10 mouse cellular contexts compared by ENCODE assay signal in genomic region chr12:73052036-73052650, GRCm38 (mm10). TPM values are rescaled to one million over a fixed set of nuclear protein-coding genes. Genes with fewer than 3 reads are reported as not detected.
DNase-seq lines count a peak whose midpoint lies in the region; ATAC-seq and TF ChIP-seq lines count a peak whose summit lies in the region.
"Had no signal": no experiment of that assay in that cellular context is flagged by ENCODE, and none has a peak within 500 bp of the region (broad histone marks: within the 10 kb centered on the region; RNA-seq: fewer than 3 reads in every experiment).

No protein-coding gene starts in this region.

- 0 out of 2 replicates have a peak overlapping the region, but pooled peaks have one; percentile 39 for H3K4me3 ChIP-seq in hindbrain, embryonic 12.5 days
- H3K4me3 ChIP-seq in hindbrain, postnatal 0 days (ENCODE audit: low read length), result no peak overlapping the region
- peak overlapping the region; percentile 79; the same call in 1 of the 2 replicates for H3K4me3 ChIP-seq in bone marrow macrophage, adult 2 months (ENCODE audit: insufficient read depth, low read length)
- H3K4me3 ChIP-seq in embryonic facial prominence, embryonic 13.5 days, result peak overlapping the region; percentile 62
- H3K4me3 ChIP-seq in midbrain, embryonic 14.5 days (replicated peaks; ENCODE audit: low read depth, low read length), result no peak overlapping the region

- peaks cover 14% of the 10 kb centered on the region for H3K4me1 ChIP-seq in hindbrain, embryonic 12.5 days
- H3K4me1 ChIP-seq in hindbrain, postnatal 0 days (ENCODE audit: insufficient read depth, low read length), result no peaks in the 10 kb centered on the region
- no peaks in the 10 kb centered on the region for H3K4me1 ChIP-seq in bone marrow macrophage, adult 2 months (ENCODE audit: control insufficient read depth, insufficient read depth, low read length)
- peaks cover 65% of the 10 kb centered on the region for H3K4me1 ChIP-seq in embryonic facial prominence, embryonic 13.5 days
- H3K4me1 ChIP-seq in midbrain, embryonic 14.5 days (ENCODE audit: control insufficient read depth, insufficient read depth, low read length), result no peaks in the 10 kb centered on the region

- H3K4me2 ChIP-seq in hindbrain, embryonic 12.5 days (replicated peaks), result peak overlapping the region; percentile 57
- H3K4me2 ChIP-seq in hindbrain, postnatal 0 days (ENCODE audit: low read depth, low read length), result no peak overlapping the region
- H3K4me2 ChIP-seq in embryonic facial prominence, embryonic 13.5 days, result peak overlapping the region; percentile 82
- no peak overlapping the region for H3K4me2 ChIP-seq in midbrain, embryonic 14.5 days (ENCODE audit: low read length)

- no peak for TF ChIP-seq CTCF in hindbrain, postnatal 0 days (IDR thresholded peaks at IDR 0.05; ENCODE audit: low read depth)
- no peak for TF ChIP-seq CTCF in bone marrow macrophage, adult 2 months (IDR thresholded peaks at IDR 0.05; ENCODE audit: low read depth, low read length)

- no peaks in the 10 kb centered on the region for H3K36me3 ChIP-seq in hindbrain, embryonic 12.5 days
- no peaks in the 10 kb centered on the region for H3K36me3 ChIP-seq in hindbrain, postnatal 0 days (ENCODE audit: insufficient read depth, low read length)
- no peaks in the 10 kb centered on the region for H3K36me3 ChIP-seq in embryonic facial prominence, embryonic 13.5 days
- no peaks in the 10 kb centered on the region for H3K36me3 ChIP-seq in midbrain, embryonic 14.5 days (ENCODE audit: control insufficient read depth, insufficient read depth, low read length)

- TF ChIP-seq POLR2A in bone marrow macrophage, adult 2 months (IDR thresholded peaks at IDR 0.05; ENCODE audit: borderline replicate concordance, low read depth, low read length), result no peak

- peak overlapping the region; percentile 60 for H3K27ac ChIP-seq in hindbrain, embryonic 12.5 days
- no peak overlapping the region for H3K27ac ChIP-seq in hindbrain, postnatal 0 days
- H3K27ac ChIP-seq in bone marrow macrophage, adult 2 months (ENCODE audit: insufficient read depth, low read depth, low read length), result no peak overlapping the region
- peak overlapping the region; percentile 89 for H3K27ac ChIP-seq in embryonic facial prominence, embryonic 13.5 days
- no peak overlapping the region for H3K27ac ChIP-seq in midbrain, embryonic 14.5 days (replicated peaks; ENCODE audit: low read depth, low read length)
- H3K27ac ChIP-seq: kidney, postnatal 0 days had no signal

- 1% methylated on average over 19 of the region's 19 CpGs for WGBS in hindbrain, embryonic 12.5 days
- under 1% methylated on average over 19 of the region's 19 CpGs for WGBS in hindbrain, postnatal 0 days
- WGBS in embryonic facial prominence, embryonic 13.5 days, result 3% methylated on average over 19 of the region's 19 CpGs
- WGBS in midbrain, embryonic 14.5 days, result under 1% methylated on average over 19 of the region's 19 CpGs

- no peaks in the 10 kb centered on the region for H3K9me3 ChIP-seq in hindbrain, embryonic 12.5 days (replicated peaks)
- H3K9me3 ChIP-seq in hindbrain, postnatal 0 days (ENCODE audit: low read length), result no peaks in the 10 kb centered on the region
- no peaks in the 10 kb centered on the region for H3K9me3 ChIP-seq in embryonic facial prominence, embryonic 13.5 days
- H3K9me3 ChIP-seq in midbrain, embryonic 14.5 days (ENCODE audit: control insufficient read depth, low read length), result no peaks in the 10 kb centered on the region

- H3K9ac ChIP-seq in hindbrain, embryonic 12.5 days, result no peak overlapping the region
- no peak overlapping the region for H3K9ac ChIP-seq in hindbrain, postnatal 0 days (replicated peaks; ENCODE audit: low read length)
- peak overlapping the region; percentile 72 for H3K9ac ChIP-seq in embryonic facial prominence, embryonic 13.5 days
- no peak overlapping the region for H3K9ac ChIP-seq in midbrain, embryonic 14.5 days (replicated peaks; ENCODE audit: low read length)

- H3K27me3 ChIP-seq in hindbrain, embryonic 12.5 days, result peaks cover 96% of the 10 kb centered on the region
- H3K27me3 ChIP-seq in hindbrain, postnatal 0 days (ENCODE audit: insufficient read depth, low read length), result peaks cover 87% of the 10 kb centered on the region
- H3K27me3 ChIP-seq in embryonic facial prominence, embryonic 13.5 days, result peaks cover 69% of the 10 kb centered on the region
- peaks cover 99% of the 10 kb centered on the region for H3K27me3 ChIP-seq in midbrain, embryonic 14.5 days (ENCODE audit: control insufficient read depth, insufficient read depth, low read length)

- no peak for ATAC-seq in hindbrain, embryonic 12.5 days (ENCODE audit: low FRiP score)
- ATAC-seq in hindbrain, postnatal 0 days, result no peak
- ATAC-seq in embryonic facial prominence, embryonic 13.5 days (ENCODE audit: insufficient number of reproducible peaks, insufficient read depth, low FRiP score, low TSS enrichment, low read depth), result no peak
- ATAC-seq in midbrain, embryonic 14.5 days (ENCODE audit: low FRiP score, low TSS enrichment), result no peak

- DNase-seq in hindbrain, postnatal 0 days (ENCODE audit: low spot score), result no peak
- peak; percentile 49 for DNase-seq in midbrain, embryonic 14.5 days
- DNase-seq in adrenal gland, postnatal 14 days, result no peak
- no peak for DNase-seq in spleen, postnatal 36 days (ENCODE audit: low spot score in 2 of 2)
- DNase-seq: right cerebral cortex, postnatal 4 days had no signal

RNA-seq across cellular contexts. Expression of gene Six1, which starts 1.5 kb away (rescaled TPM):
- 36.0 and 36.9 TPM in 2 replicates for polyA plus RNA-seq in hindbrain, embryonic 12.5 days (2016; fragmentation: Nextera tagmentation; extraction: Ambion mirVana)
- 0.22 and 0.47 TPM in 2 replicates for total RNA-seq in hindbrain, postnatal 0 days (2014; rRNA removed)
- polyA plus RNA-seq in hindbrain, postnatal 0 days (2015; fragmentation: Nextera tagmentation; extraction: Ambion mirVana), result 0.54 and 0.68 TPM in 2 replicates
- polyA plus RNA-seq in bone marrow macrophage, adult 2 months (2012; ENCODE audit: insufficient read depth, insufficient read length, missing spikeins), result 0.59 TPM in 1 of 2 replicates, not detected in the other
- 34.3 and 35.0 TPM in 2 replicates for polyA plus RNA-seq in embryonic facial prominence, embryonic 13.5 days (2015; fragmentation: Nextera tagmentation; extraction: Ambion mirVana)
- 0.41 TPM in 1 of 2 replicates, not detected in the other for polyA plus RNA-seq in midbrain, embryonic 14.5 days (2014; fragmentation: Nextera tagmentation; extraction: Ambion mirVana)
- 4.3 and 5.2 TPM in 2 replicates for total RNA-seq in adrenal gland, postnatal 14 days (2021)
- polyA plus RNA-seq: liver, adult 2 months had no signal

Comparison
In these comparisons a context has a peak if more than half of its experiments do, and no peak if none do; other contexts are left out.
1. H3K27ac ChIP-seq: peak in hindbrain, embryonic 12.5 days (single experiment) and embryonic facial prominence, embryonic 13.5 days (single experiment); none in hindbrain, postnatal 0 days (single experiment), bone marrow macrophage, adult 2 months (single experiment) and midbrain, embryonic 14.5 days (single experiment).
2. H3K4me2 ChIP-seq: peak in hindbrain, embryonic 12.5 days (single experiment) and embryonic facial prominence, embryonic 13.5 days (single experiment); none in hindbrain, postnatal 0 days (single experiment) and midbrain, embryonic 14.5 days (single experiment).
3. H3K4me3 ChIP-seq: peak in hindbrain, embryonic 12.5 days (single experiment), bone marrow macrophage, adult 2 months (single experiment) and embryonic facial prominence, embryonic 13.5 days (single experiment); none in hindbrain, postnatal 0 days (single experiment) and midbrain, embryonic 14.5 days (single experiment).
4. RNA of gene Six1, which starts 1.5 kb away (polyA plus RNA-seq): 36.0 to 36.9 TPM in hindbrain, embryonic 12.5 days and 34.3 to 35.0 TPM in embryonic facial prominence, embryonic 13.5 days; 0.54 to 0.68 TPM in hindbrain, postnatal 0 days, 0.41 TPM in midbrain, embryonic 14.5 days and 0.59 TPM in bone marrow macrophage, adult 2 months; every median in the first group is over 10 times any median in the second.